Mouse (Mus musculus): ENCODE results near the gene Ntf5. TPM values are rescaled to one million over a fixed set of nuclear protein-coding genes. Genes with fewer than 3 reads are reported as not detected.

The Ntf5 gene
- polyA plus RNA-seq, 1 experiment from 2014 or later, result 1.8 TPM

DNA sequence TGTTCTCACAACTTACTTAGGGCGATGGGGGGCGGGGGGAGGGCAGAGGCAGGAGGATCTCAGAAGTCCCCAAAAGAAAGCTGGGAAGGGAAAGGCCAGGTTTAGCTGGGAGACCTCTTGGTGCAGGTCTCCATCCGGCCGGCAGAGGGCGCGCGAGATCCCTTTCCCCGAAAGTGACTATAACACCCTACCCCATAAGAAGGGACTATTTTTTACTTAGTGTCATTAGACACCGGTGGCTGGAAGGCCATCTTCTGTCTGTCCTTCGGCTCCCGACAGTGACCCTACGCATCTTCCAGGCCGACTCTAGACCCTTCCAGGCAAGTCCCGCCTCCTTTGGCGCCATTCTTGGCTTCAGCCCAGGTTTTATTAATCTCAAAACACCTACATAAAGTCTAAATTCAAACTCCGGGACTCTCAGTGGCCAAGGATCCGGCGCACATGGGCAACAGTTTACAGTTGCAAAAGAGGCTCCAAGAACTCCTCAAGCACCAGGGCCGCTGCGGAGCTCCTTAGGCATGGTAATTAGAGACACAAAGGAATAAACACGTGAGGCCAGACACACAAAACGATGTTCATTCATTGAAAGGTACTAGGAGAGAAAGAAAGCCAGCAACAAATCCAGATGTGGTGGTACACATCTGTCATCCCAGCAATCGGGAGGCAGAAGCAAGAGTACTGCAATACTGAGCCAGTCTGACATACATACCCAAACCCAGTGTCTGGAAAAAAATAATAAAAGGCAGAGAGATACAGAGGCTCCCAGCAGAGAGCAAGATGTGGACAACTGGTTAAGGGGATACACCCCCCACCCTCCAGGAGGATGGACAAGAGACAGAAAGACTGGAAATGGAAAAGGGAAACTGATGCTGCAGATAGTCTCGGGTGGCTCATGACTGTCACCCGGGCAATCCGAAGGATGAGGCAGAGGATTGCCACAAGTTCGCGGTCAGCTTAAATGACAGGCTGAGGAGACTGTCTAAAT is 8.1 kb upstream of the Ntf5 start, which contains the start of gene Kcna7:
TSS of gene Kcna7 (plus strand) at position 563 of the 985 bp plus-strand sequence.
- peaks cover 50% of the 10 kb centered on the region for H3K27me3 ChIP-seq (replicated peaks)
- H3K9ac ChIP-seq, result peak within 1 kb of the TSS; percentile 65
- peak within 1 kb of the TSS; percentile 85 for H3K4me2 ChIP-seq
- peak within 1 kb of the TSS; percentile 47 for H3K4me3 ChIP-seq
- H3K4me1 ChIP-seq (replicated peaks), result peaks cover 12% of the 10 kb centered on the region; the same call in 1 of the 2 replicates
- 11% methylated on average over 28 of the region's 28 CpGs for WGBS
- 0 out of 2 replicates have a peak, but pooled peaks cover 3% of the 10 kb centered on the region for H3K9me3 ChIP-seq (replicated peaks)
- no peak for ATAC-seq (ENCODE audit: insufficient number of reproducible peaks, low FRiP score)
- H3K27ac ChIP-seq (ENCODE audit: poor library complexity, severe bottlenecking), result no peak within 1 kb of the TSS
- H3K36me3 ChIP-seq, result no peaks in the 10 kb centered on the region

DNA sequence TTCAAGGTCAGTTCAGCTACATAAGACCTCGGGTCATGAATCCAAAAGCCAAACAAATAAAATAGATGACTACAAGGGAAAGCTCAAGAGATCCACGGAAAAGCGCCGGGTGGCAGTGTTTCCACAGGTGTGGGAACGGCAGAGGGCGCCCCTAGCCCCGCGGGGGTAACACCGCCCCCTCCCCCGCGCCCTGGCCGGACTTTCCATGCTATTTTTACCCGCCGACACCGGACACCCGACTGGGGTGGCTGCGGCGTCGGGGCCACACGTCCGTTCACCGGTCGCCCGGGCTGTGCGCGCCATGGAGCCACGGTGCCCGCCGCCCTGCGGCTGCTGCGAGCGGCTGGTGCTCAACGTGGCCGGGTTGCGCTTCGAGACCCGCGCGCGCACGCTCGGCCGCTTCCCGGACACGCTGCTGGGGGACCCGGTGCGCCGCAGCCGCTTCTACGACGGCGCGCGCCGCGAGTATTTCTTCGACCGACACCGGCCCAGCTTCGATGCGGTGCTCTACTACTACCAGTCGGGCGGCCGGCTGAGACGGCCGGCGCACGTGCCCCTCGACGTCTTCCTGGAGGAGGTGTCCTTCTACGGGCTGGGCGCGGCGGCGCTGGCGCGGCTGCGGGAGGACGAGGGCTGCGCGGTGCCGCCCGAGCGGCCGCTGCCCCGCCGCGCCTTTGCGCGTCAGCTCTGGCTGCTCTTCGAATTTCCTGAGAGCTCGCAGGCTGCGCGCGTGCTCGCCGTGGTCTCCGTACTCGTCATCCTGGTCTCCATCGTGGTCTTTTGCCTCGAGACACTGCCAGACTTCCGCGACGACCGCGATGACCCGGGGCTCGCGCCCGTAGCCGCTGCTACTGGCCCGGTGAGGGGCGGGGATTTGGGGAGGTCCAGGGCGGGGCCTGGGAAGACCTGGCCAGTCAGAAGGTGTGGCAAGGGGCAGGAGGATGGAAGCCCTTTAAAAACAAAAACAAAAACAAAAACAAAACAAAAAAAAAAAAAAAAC is 7.0 kb upstream of the Ntf5 start:
- Histone ChIP-seq H3K9me3 (replicated peaks) (0 out of 2 replicates have a peak, but pooled peaks cover 3% of the 10 kb centered on the region), H3K36me3 (no peaks in the 10 kb centered on the region), H3K27me3 (replicated peaks) (peaks cover 60% of the 10 kb centered on the region), H3K4me3 (peak overlapping the region; percentile 47), H3K4me2 (peak overlapping the region; percentile 85), H3K27ac (ENCODE audit: poor library complexity, severe bottlenecking) (no peak overlapping the region), H3K4me1 (replicated peaks) (peaks cover 12% of the 10 kb centered on the region; the same call in 1 of the 2 replicates), H3K9ac (peak overlapping the region; percentile 65)
- WGBS, result 2% methylated on average over 114 of the region's 114 CpGs
- ATAC-seq (ENCODE audit: insufficient number of reproducible peaks, low FRiP score), result 0 out of 2 replicates have a peak, but pooled peaks have one; percentile 15

DNA sequence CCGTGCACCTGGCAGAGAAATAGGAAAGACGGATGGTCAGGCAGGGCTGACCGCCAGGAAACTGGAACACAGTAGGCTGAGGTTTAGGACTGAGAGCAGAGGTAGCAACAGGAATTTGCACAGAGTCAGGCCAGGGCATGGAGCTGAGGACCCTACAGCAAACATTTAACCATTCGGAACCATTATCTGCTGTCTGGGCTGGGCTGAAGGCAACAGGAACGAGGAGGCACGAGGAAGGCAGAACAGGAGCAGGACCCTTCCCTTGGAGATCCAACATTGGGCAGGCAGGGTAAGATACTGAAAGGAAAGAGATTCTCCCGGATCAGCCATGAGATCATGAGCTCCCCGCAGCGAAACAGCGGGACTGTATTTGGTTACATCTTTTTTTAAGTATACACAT is 5.7 kb upstream of the Ntf5 start:
- H3K4me1 ChIP-seq (replicated peaks), result peaks cover 17% of the 10 kb centered on the region
- H3K27ac ChIP-seq (ENCODE audit: poor library complexity, severe bottlenecking), result no peak overlapping the region
- no peak overlapping the region for H3K9ac ChIP-seq
- no peaks in the 10 kb centered on the region for H3K36me3 ChIP-seq
- ATAC-seq (ENCODE audit: insufficient number of reproducible peaks, low FRiP score), result no peak
- H3K27me3 ChIP-seq (replicated peaks), result peaks cover 69% of the 10 kb centered on the region
- H3K9me3 ChIP-seq (replicated peaks), result 0 out of 2 replicates have a peak, but pooled peaks cover 3% of the 10 kb centered on the region
- 77% methylated on average over 10 of the region's 10 CpGs for WGBS
- H3K4me2 ChIP-seq, result no peak overlapping the region
- H3K4me3 ChIP-seq, result no peak overlapping the region

DNA sequence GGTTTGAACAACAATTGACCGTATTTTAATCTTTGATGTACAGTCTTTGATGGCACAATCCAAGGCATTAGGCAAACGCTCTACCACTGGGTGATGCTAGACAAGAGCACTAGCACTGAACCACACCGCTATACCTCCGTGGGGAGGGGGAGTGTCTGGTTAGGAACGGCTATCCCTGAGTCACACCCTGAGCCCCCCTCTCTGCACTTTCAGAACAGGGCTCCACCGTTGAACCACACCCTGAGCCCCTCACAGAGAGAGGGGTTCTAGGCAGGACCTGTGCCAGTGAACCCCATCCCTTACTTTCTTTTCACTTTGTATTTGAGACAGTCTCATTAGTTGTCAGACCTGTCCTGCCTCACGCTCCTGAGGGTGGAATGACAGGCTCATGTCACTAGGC is 5.1 kb upstream of the Ntf5 start:
- Histone ChIP-seq H3K27ac (ENCODE audit: poor library complexity, severe bottlenecking) (no peak overlapping the region), H3K36me3 (no peaks in the 10 kb centered on the region)
- ATAC-seq (ENCODE audit: insufficient number of reproducible peaks, low FRiP score), result no peak

DNA sequence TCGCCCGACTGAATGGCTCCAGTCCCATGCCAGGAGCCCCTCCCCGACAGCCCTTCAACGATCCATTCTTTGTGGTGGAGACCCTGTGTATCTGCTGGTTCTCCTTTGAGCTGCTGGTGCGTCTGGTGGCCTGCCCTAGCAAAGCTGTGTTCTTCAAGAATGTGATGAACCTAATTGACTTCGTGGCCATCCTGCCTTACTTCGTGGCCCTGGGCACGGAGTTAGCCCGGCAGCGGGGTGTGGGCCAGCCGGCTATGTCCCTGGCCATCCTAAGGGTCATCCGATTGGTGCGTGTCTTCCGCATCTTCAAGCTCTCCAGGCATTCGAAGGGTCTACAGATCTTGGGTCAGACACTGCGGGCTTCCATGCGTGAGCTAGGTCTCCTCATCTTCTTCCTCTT is 4.5 kb upstream of the Ntf5 start:
- Histone ChIP-seq H3K9ac (no peak overlapping the region), H3K4me1 (replicated peaks) (peaks cover 29% of the 10 kb centered on the region), H3K4me3 (no peak overlapping the region), H3K4me2 (no peak overlapping the region), H3K27ac (ENCODE audit: poor library complexity, severe bottlenecking) (no peak overlapping the region), H3K9me3 (replicated peaks) (0 out of 2 replicates have a peak, but pooled peaks cover 3% of the 10 kb centered on the region), H3K36me3 (no peaks in the 10 kb centered on the region), H3K27me3 (replicated peaks) (peaks cover 73% of the 10 kb centered on the region)
- ATAC-seq (ENCODE audit: insufficient number of reproducible peaks, low FRiP score), result no peak
- WGBS, result 84% methylated on average over 17 of the region's 17 CpGs

More for the DNA sequence above, 5.1 kb upstream of the Ntf5 start:
- 64% methylated on average over 7 of the region's 7 CpGs for WGBS
- Histone ChIP-seq H3K4me1 (replicated peaks) (peaks cover 23% of the 10 kb centered on the region), H3K9me3 (replicated peaks) (0 out of 2 replicates have a peak, but pooled peaks cover 3% of the 10 kb centered on the region), H3K4me3 (no peak overlapping the region), H3K27me3 (replicated peaks) (peaks cover 69% of the 10 kb centered on the region), H3K4me2 (no peak overlapping the region), H3K9ac (no peak overlapping the region)

DNA sequence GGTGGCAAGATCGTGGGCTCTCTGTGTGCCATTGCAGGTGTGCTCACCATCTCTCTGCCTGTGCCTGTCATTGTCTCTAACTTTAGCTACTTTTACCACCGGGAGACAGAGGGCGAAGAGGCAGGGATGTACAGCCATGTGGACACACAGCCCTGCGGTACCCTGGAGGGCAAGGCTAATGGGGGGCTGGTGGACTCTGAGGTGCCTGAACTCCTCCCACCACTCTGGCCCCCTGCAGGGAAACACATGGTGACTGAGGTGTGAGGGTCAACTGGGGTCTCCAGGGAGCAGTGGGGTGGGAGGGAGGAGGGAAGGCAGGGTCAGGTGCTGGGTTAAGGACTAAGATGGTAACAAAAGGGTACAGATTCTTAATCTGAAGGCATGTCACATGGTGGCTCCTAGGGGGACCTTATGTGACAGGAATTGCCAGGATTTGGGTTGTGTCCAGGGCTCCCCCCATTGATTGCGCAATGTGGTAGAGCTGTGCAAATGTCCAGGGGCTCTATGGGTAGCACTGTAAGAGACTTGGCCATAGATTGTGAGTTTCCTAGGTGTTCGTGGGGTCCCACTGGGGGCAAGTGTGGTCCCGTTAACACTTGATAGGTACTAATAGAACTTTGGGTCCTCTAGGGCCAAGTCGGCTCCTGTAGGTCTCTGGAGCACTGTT is 3.9 kb upstream of the Ntf5 start:
- ATAC-seq (ENCODE audit: insufficient number of reproducible peaks, low FRiP score), result no peak
- Histone ChIP-seq H3K9ac (no peak overlapping the region), H3K4me1 (replicated peaks) (peaks cover 34% of the 10 kb centered on the region), H3K9me3 (replicated peaks) (0 out of 2 replicates have a peak, but pooled peaks cover 3% of the 10 kb centered on the region), H3K27me3 (replicated peaks) (peaks cover 80% of the 10 kb centered on the region), H3K36me3 (no peaks in the 10 kb centered on the region), H3K4me2 (no peak overlapping the region), H3K27ac (ENCODE audit: poor library complexity, severe bottlenecking) (no peak overlapping the region), H3K4me3 (no peak overlapping the region)
- WGBS, result 76% methylated on average over 8 of the region's 8 CpGs

DNA sequence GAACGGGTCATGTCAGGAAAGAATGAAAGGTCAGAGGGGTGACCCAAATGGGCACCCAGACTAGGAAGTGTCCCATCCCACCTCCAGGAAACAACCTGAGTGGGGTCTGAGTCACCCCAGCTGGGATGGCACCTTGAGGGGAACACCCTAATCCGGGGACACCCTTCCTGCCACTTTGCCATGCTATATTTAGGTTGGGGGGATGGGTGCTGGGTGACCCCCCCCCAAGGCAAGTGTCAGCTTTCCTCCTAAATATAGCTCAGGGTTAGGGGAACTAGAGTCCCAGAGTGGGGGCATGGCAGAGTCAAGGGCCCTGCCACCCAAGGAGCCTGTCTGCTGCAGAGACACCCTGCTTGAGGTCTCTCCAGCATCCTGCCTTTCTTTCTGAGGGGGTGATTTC is 1.1 kb upstream of the Ntf5 start:
- H3K9me3 ChIP-seq (replicated peaks), result no peaks in the 10 kb centered on the region
- H3K4me1 ChIP-seq (replicated peaks), result peaks cover 28% of the 10 kb centered on the region
- H3K36me3 ChIP-seq, result no peaks in the 10 kb centered on the region
- 60% methylated on average over 2 of the region's 2 CpGs for WGBS
- H3K27me3 ChIP-seq (replicated peaks), result peaks cover 88% of the 10 kb centered on the region
- ATAC-seq (ENCODE audit: insufficient number of reproducible peaks, low FRiP score), result no peak
- no peak overlapping the region for H3K9ac ChIP-seq
- H3K4me3 ChIP-seq, result no peak overlapping the region
- no peak overlapping the region for H3K27ac ChIP-seq (ENCODE audit: poor library complexity, severe bottlenecking)
- H3K4me2 ChIP-seq, result 0 out of 2 replicates have a peak overlapping the region, but pooled peaks have one; percentile 21

DNA sequence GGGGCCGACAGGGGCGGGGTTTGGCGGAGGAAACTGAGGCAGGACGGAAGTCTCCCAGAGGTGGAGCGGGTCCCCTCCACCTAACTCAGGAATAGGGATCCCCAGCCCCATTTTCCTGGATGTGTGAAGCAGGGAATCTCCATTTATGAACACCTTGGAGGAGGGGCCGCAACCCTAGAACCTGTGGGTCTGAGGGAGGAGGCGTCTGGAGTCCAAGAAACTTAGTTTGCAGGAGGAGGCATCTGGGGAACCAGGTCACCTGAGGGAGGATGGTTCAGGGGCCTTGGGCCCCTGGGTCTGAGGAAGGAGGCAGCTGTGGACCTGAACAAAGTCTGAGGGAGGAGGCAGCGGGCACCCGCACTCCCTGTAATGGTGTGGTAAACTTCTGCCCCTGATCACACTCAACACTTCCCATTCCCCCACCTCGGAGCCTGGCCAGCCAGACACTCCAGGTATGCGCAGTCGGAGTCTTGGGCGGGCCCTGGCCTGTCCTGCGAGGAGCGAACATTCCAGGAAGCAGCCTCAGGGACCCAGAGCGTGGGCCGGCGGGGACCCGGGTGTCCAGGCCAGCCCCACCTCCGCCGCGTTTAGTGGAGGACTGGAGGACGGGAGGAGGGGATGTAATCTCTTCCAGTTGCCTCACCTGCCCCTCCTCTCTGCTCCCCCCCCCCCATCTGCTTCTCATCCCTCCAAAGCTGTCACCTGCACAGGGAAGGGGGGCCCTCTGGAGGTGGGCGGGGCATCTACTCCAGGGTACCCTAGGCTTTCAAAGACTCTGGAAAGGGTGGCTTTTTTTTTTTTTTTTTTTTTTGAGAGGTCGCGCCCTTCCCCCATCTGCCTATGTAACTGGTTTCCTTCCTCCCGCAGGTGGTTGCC is 607 bp downstream of the Ntf5 start:
- 0 out of 2 replicates have a peak, but pooled peaks have one; percentile 10 for ATAC-seq (ENCODE audit: insufficient number of reproducible peaks, low FRiP score)
- H3K9me3 ChIP-seq (replicated peaks), result no peaks in the 10 kb centered on the region
- H3K27me3 ChIP-seq (replicated peaks), result peaks cover 88% of the 10 kb centered on the region
- peak overlapping the region; percentile 68 for H3K9ac ChIP-seq
- peak overlapping the region; percentile 86 for H3K4me2 ChIP-seq
- H3K4me1 ChIP-seq (replicated peaks), result peaks cover 37% of the 10 kb centered on the region
- 1% methylated on average over 27 of the region's 27 CpGs for WGBS
- H3K27ac ChIP-seq (ENCODE audit: poor library complexity, severe bottlenecking), result 0 out of 2 replicates have a peak overlapping the region, but pooled peaks have one; percentile 48
- H3K36me3 ChIP-seq, result no peaks in the 10 kb centered on the region
- H3K4me3 ChIP-seq, result peak overlapping the region; percentile 52

DNA sequence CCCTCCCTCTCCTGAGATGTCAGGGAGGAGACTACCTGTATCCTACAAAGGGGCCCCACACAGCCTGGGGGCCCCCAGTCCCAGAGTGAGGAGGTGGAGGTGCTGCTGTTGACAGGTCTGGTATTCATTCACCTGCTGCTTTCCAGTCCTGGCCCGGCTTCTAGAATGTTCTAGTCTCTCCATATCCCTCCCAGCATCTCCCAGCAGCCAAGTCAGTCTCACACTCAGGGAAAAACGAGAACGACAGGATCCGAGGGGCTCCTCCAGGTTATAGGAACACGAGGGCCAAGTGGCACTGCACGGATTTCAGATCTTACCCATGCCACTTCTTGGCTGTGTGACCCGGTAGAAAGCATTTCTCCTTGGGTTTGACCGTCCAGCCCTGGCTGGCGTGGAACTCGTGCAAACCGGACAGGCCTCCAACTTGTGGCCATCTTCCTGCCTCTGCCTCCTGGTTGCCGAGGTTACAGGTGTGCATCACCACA is 1.3 kb downstream of the Ntf5 start:
- Histone ChIP-seq H3K4me2 (no peak overlapping the region), H3K36me3 (no peaks in the 10 kb centered on the region), H3K9ac (no peak overlapping the region), H3K4me1 (replicated peaks) (peaks cover 37% of the 10 kb centered on the region), H3K4me3 (no peak overlapping the region), H3K27ac (ENCODE audit: poor library complexity, severe bottlenecking) (no peak overlapping the region), H3K9me3 (replicated peaks) (no peaks in the 10 kb centered on the region), H3K27me3 (replicated peaks) (peaks cover 88% of the 10 kb centered on the region)
- 40% methylated on average over 12 of the region's 12 CpGs for WGBS
- ATAC-seq (ENCODE audit: insufficient number of reproducible peaks, low FRiP score), result no peak

All from heart, embryonic 12.5 days (tissue).